Mouse (Mus musculus) midbrain, embryonic 15.5 days (tissue): Measurements from ENCODE around the gene Mipep. TPM values are rescaled to one million over a fixed set of nuclear protein-coding genes. Genes with fewer than 3 reads are reported as not detected.

Experiments used
- ATAC-seq: fragments of 200-750 bp; cut with Nextera tagmentation; replicated peaks from 2 replicates; pipeline ENCODE4 v1.8.0; 2017; ENCODE audit warnings: moderate TSS enrichment
- H3K27ac ChIP-seq: fragments of 300-500 bp; sonication (generic); 2 replicates; pipeline ENCODE4 v1.5.1; 2015; ENCODE audit warnings: mild to moderate bottlenecking, inconsistent platforms
- H3K27me3 ChIP-seq: fragments of 300-500 bp; sonication (generic); replicated peaks from 2 replicates; pipeline ENCODE4 v1.6.1; 2015; ENCODE audit warnings: inconsistent platforms
- H3K36me3 ChIP-seq: fragments of 300-500 bp; sonication (generic); replicated peaks from 2 replicates; pipeline ENCODE4 v1.6.1; 2015; ENCODE audit warnings: inconsistent platforms
- H3K4me1 ChIP-seq: fragments of 300-500 bp; sonication (generic); 2 replicates; pipeline ENCODE4 v1.6.1; 2015; ENCODE audit warnings: inconsistent platforms
- H3K4me2 ChIP-seq: fragments of 300-500 bp; sonication (generic); 2 replicates; pipeline ENCODE4 v1.6.1; 2015; ENCODE audit warnings: inconsistent platforms, mild to moderate bottlenecking, moderate library complexity
- H3K4me3 ChIP-seq: fragments of 300-500 bp; sonication (generic); 2 replicates; pipeline ENCODE4 v1.5.1; 2015; ENCODE audit warnings: mild to moderate bottlenecking, inconsistent platforms
- H3K9ac ChIP-seq: fragments of 300-500 bp; sonication (generic); 2 replicates; pipeline ENCODE4 v1.6.1; 2015; ENCODE audit warnings: mild to moderate bottlenecking, inconsistent platforms
- H3K9me3 ChIP-seq: fragments of 300-500 bp; sonication (generic); 2 replicates; pipeline ENCODE4 v1.6.1; 2016; ENCODE audit warnings: inconsistent platforms
- WGBS: fragments of 180-500 bp; shearing (Covaris S2); methylation state at CpG from one replicate; pipeline ENCODE4 v1.1.7; 2015; ENCODE audit warnings: mixed read lengths; 5-methylcytosine and 5-hydroxymethylcytosine counted together
- polyA plus RNA-seq: library from polyadenylated mRNA; unstranded; fragments of >200 nt; fragmentation: Nextera tagmentation; extraction: Ambion mirVana; gene quantifications from 2 replicates; pipeline ENCODE4 v1.2.1, GENCODE M21; 2015

Mipep gene
- polyA plus RNA-seq, 1 experiment from 2014 or later = 20.5 TPM

- 94% methylated on average over 4 of the region's 4 CpGs for WGBS
- Histone ChIP-seq H3K9ac (no peak overlapping the region), H3K27ac (no peak overlapping the region), H3K4me3 (no peak overlapping the region), H3K9me3 (no peaks in the 10 kb centered on the region), H3K4me2 (no peak overlapping the region), H3K36me3 (no peaks in the 10 kb centered on the region; the same call in 1 of the 2 replicates), H3K4me1 (no peaks in the 10 kb centered on the region), H3K27me3 (no peaks in the 10 kb centered on the region)
- ATAC-seq = no peak
Observed at GRCm38 (mm10) chr14:60811547-60811946, 27.2 kb downstream of the Mipep start.

DNA sequence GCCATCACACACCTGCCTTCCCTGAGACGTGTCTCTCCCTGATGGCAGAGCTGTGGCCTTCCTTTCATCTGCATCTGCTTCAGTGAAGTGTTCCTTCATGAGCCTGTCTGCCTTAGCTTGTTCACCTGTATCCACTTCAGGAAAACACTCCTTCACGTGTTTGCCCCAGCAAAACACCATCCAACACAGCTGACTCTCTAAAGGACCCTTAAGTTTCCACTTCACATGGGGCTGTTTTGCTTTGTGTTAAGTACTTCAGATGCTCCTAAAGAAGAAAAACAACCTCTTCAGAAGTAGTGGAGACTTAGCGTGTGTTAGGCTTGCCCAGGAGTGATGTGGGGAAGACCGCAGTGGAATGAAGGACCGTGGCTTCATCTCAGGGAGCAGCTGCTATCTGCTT is 30.7 kb downstream of the Mipep start:
- Histone ChIP-seq H3K4me1 (no peaks in the 10 kb centered on the region), H3K9ac (no peak overlapping the region), H3K4me3 (no peak overlapping the region), H3K4me2 (no peak overlapping the region), H3K27ac (no peak overlapping the region), H3K9me3 (no peaks in the 10 kb centered on the region), H3K27me3 (no peaks in the 10 kb centered on the region), H3K36me3 (no peaks in the 10 kb centered on the region; the same call in 1 of the 2 replicates)
- WGBS = 87% methylated on average over 5 of the region's 5 CpGs
- no peak for ATAC-seq

- H3K27ac ChIP-seq = no peak overlapping the region
- no peak overlapping the region for H3K4me2 ChIP-seq
- 81% methylated on average over 5 of the region's 5 CpGs for WGBS
- no peaks in the 10 kb centered on the region for H3K36me3 ChIP-seq
- H3K4me3 ChIP-seq = no peak overlapping the region
- H3K9me3 ChIP-seq = no peaks in the 10 kb centered on the region
- no peaks in the 10 kb centered on the region for H3K4me1 ChIP-seq
- no peaks in the 10 kb centered on the region for H3K27me3 ChIP-seq
- no peak overlapping the region for H3K9ac ChIP-seq
- ATAC-seq = no peak
Observed at GRCm38 (mm10) chr14:60818045-60818444, 33.7 kb downstream of the Mipep start.

DNA sequence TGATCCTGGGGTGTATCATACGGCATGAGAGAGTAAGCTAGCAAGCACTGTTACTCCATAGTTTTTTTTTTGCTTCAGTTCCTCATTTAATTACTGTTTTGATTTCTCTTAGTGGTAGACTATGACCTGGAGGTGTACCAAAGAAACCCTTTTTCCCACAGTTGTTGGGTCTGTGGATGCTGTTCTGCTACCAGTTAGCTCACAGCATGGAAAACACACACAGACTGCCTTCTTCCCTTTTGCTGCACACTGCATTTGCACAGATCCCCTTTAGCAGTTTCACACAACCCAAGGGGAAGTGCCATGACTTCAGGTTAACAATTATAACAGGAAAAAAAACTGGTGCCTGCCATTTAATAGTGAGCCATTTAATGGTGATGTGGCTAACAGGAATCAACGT is 45.7 kb downstream of the Mipep start:
- Histone ChIP-seq H3K4me1 (no peaks in the 10 kb centered on the region), H3K4me3 (no peak overlapping the region)
- 95% methylated on average over 2 of the region's 2 CpGs for WGBS

GRCm38 (mm10) chr14:60836709-60837108 is 52.3 kb downstream of the Mipep start:
- no peaks in the 10 kb centered on the region for H3K4me1 ChIP-seq
- H3K27me3 ChIP-seq = no peaks in the 10 kb centered on the region
- H3K27ac ChIP-seq = no peak overlapping the region
- no peak for ATAC-seq
- no peaks in the 10 kb centered on the region for H3K9me3 ChIP-seq
- peaks cover 8% of the 10 kb centered on the region for H3K36me3 ChIP-seq
- WGBS = 44% methylated on average over 6 of the region's 6 CpGs
- H3K4me3 ChIP-seq = no peak overlapping the region
- H3K9ac ChIP-seq = no peak overlapping the region
- H3K4me2 ChIP-seq = no peak overlapping the region

More for the DNA sequence above, 45.7 kb downstream of the Mipep start:
- no peak overlapping the region for H3K27ac ChIP-seq
- no peaks in the 10 kb centered on the region for H3K27me3 ChIP-seq
- H3K9me3 ChIP-seq = no peaks in the 10 kb centered on the region
- H3K4me2 ChIP-seq = no peak overlapping the region
- no peak overlapping the region for H3K9ac ChIP-seq
- ATAC-seq = no peak
- peaks cover 25% of the 10 kb centered on the region for H3K36me3 ChIP-seq

DNA sequence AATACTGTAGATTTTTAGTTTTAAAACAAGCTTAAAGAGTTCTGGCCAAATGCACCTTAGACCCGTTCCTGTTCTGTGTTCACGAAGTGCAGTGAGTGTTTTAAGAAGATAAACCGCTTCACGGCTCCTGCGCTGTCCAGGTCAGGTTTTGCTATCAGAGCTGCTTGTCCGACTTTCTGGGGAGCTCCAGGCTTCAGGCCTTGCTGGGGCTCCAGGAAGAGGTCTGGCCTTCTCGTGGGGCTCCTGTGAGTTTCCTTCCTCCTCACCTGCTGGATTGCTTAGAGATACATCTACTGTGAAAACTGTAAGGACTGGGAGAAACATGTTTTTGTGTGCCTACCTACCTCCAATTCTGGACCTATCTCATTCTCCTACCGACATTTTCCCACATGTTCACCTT is 55.3 kb downstream of the Mipep start:
- 92% methylated on average over 8 of the region's 8 CpGs for WGBS
- H3K4me3 ChIP-seq = no peak overlapping the region
- no peaks in the 10 kb centered on the region for H3K9me3 ChIP-seq
- no peak overlapping the region for H3K4me2 ChIP-seq
- ATAC-seq = no peak
- H3K27ac ChIP-seq = no peak overlapping the region
- H3K36me3 ChIP-seq = no peaks in the 10 kb centered on the region
- H3K27me3 ChIP-seq = no peaks in the 10 kb centered on the region
- H3K9ac ChIP-seq = no peak overlapping the region
- 0 out of 2 replicates have a peak, but pooled peaks cover 1% of the 10 kb centered on the region for H3K4me1 ChIP-seq

DNA sequence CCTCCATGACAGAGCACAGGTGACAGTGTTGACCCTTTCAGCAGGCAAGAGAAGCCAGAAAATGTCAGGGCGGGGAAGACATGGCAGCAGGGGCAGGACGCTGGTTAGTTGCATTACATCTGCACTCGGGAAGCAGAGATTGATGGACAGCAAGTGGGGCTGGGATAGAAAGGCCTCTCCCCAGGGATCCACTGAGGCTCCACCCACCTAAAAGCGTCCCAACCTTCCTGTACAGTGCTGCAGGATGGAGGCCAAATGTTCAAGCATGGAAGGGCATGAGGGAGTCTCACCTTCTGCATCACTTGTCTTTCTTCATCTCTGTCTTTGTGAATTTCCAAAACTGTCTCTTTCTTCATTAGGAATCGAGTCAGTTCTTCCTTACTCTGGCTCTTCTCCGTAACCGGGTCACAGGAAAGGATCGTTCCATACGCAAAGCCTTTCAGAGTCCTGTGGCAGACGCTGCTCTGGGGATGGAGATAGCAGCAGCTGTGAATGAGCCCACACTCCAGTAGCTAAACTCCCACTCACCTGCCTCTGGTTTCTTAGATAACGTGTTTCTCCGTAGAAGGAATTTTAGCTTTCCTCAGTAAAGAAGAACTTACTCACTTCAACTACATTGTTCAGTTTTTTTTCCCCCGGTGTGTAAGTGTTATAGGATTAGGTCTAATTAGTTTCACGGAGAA is 57.7 kb downstream of the Mipep start:
- no peaks in the 10 kb centered on the region for H3K36me3 ChIP-seq
- WGBS = 63% methylated on average over 14 of the region's 14 CpGs
- no peak overlapping the region for H3K4me3 ChIP-seq
- H3K27ac ChIP-seq = no peak overlapping the region
- H3K9me3 ChIP-seq = no peaks in the 10 kb centered on the region
- H3K9ac ChIP-seq = no peak overlapping the region
- no peak for ATAC-seq
- H3K4me2 ChIP-seq = no peak overlapping the region
- no peaks in the 10 kb centered on the region for H3K27me3 ChIP-seq
- H3K4me1 ChIP-seq = peaks cover 7% of the 10 kb centered on the region; the same call in 1 of the 2 replicates

DNA sequence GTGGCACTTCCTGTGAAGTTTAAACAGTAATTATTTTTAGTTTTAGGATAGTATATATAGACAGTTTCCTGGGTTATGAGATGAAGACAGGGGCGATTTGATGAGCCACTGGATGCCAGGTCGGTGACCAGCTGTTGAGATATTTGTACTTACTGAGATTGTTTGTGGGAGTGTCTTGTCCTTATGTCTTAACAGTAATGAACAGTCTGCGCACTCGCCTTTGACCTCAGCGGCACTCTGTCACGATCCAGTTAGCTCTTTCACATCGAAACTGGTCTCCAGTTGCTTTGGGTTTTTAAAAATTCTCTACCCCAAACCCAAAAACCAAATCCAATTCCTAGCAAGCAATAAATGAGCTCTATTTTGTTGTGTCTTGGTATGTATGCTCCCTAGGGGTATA is 59.2 kb downstream of the Mipep start:
- Histone ChIP-seq H3K4me1 (peaks cover 7% of the 10 kb centered on the region; the same call in 1 of the 2 replicates), H3K36me3 (no peaks in the 10 kb centered on the region), H3K27me3 (no peaks in the 10 kb centered on the region), H3K4me3 (no peak overlapping the region), H3K27ac (no peak overlapping the region), H3K4me2 (no peak overlapping the region), H3K9ac (no peak overlapping the region), H3K9me3 (no peaks in the 10 kb centered on the region)
- ATAC-seq = no peak
- WGBS = 93% methylated on average over 7 of the region's 7 CpGs

DNA sequence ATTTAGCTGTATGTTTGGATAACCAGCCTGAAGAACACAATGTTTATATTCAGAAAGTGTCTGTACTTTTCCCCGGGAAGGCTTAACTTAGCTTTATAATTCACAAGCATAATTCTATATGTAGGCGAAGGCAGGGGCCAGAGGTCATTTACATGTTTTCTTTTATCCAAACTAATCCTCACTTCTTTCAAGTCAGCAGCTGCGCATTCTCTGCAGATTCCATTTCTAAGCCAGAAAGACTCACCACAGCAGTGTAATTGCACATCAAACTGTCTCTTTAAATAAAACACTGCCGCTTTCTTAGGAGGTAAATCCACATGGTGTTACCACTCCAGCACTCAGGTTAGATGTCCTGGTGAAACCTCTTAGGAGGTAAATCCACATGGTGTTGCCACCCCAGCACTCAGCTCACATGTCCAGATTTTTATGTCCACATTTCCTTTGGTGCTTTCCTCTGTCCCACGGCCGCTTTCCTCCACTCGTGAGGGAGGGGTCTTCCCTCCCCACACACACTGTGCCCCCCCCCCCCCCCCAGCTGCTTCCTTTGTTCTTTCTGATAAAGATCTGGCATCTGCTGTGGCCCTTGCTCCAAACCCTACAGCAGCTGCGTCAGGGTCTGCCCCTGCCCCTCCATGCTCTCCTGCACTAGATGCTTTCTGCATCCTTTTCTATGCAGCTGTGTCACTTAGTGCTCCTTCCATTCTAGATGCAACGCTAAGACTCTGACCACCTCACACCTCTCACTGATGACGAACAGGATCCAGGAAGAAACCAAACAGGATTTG is 61.1 kb downstream of the Mipep start:
- Histone ChIP-seq H3K4me3 (no peak overlapping the region), H3K27me3 (no peaks in the 10 kb centered on the region), H3K9me3 (no peaks in the 10 kb centered on the region), H3K36me3 (no peaks in the 10 kb centered on the region), H3K27ac (no peak overlapping the region), H3K4me1 (peaks cover 7% of the 10 kb centered on the region; the same call in 1 of the 2 replicates), H3K9ac (no peak overlapping the region), H3K4me2 (no peak overlapping the region)
- WGBS = 36% methylated on average over 10 of the region's 10 CpGs
- no peak for ATAC-seq

GRCm38 (mm10) chr14:60846174-60846573 is 61.8 kb downstream of the Mipep start:
- H3K4me2 ChIP-seq = no peak overlapping the region
- H3K27ac ChIP-seq = no peak overlapping the region
- no peak for ATAC-seq
- H3K4me3 ChIP-seq = no peak overlapping the region
- no peaks in the 10 kb centered on the region for H3K27me3 ChIP-seq
- no peak overlapping the region for H3K9ac ChIP-seq
- peaks cover 7% of the 10 kb centered on the region; the same call in 1 of the 2 replicates for H3K4me1 ChIP-seq
- H3K9me3 ChIP-seq = no peaks in the 10 kb centered on the region
- H3K36me3 ChIP-seq = no peaks in the 10 kb centered on the region
- 92% methylated on average over 5 of the region's 5 CpGs for WGBS

- H3K4me1 ChIP-seq = peaks cover 7% of the 10 kb centered on the region; the same call in 1 of the 2 replicates
- no peak overlapping the region for H3K4me3 ChIP-seq
- H3K27ac ChIP-seq = no peak overlapping the region
- no peaks in the 10 kb centered on the region for H3K27me3 ChIP-seq
- no peak for ATAC-seq
- H3K4me2 ChIP-seq = no peak overlapping the region
- no peaks in the 10 kb centered on the region for H3K9me3 ChIP-seq
- H3K36me3 ChIP-seq = 0 out of 2 replicates have a peak, but pooled peaks cover 7% of the 10 kb centered on the region
- WGBS = 86% methylated on average over 5 of the region's 5 CpGs
- H3K9ac ChIP-seq = no peak overlapping the region
Observed at GRCm38 (mm10) chr14:60848194-60848593, 63.8 kb downstream of the Mipep start.

DNA sequence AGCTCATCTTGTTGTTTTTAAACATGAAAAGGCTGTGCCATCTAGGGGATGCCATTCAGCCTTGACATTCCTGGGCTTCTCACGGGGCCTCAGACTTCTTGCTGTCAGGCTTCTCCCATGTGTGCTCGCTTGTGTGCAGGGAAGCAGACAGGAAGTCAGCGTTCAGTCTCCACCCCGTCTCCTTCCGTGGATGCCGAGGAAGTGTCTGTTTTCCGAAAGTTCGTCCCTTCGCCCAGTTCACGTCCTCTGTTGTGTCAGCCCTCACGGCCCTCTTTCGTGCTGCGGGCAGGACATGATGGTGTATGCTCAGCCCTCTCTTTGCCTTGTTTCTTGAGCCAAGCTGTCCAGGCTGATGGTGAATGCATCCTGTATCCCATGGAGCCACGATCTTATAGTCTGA is 65.7 kb downstream of the Mipep start:
- Histone ChIP-seq H3K4me1 (peaks cover 3% of the 10 kb centered on the region; the same call in 1 of the 2 replicates), H3K36me3 (0 out of 2 replicates have a peak, but pooled peaks cover 7% of the 10 kb centered on the region), H3K4me3 (no peak overlapping the region), H3K9me3 (no peaks in the 10 kb centered on the region), H3K27me3 (no peaks in the 10 kb centered on the region), H3K9ac (no peak overlapping the region), H3K27ac (no peak overlapping the region), H3K4me2 (no peak overlapping the region)
- no peak for ATAC-seq
- 90% methylated on average over 14 of the region's 14 CpGs for WGBS
